Mouse (Mus musculus): ENCODE measurements at regions not wholly inside any gene's neighbourhood (a gene's known extent, or its start where the extent isn't known, plus 50 kb on each side); places are given as distances from the start of the nearest gene placed in this dataset.

- Histone ChIP-seq H3K79me2 (ENCODE audit: control insufficient read depth, insufficient read depth) (no peaks in the 10 kb centered on the region), H3ac (ENCODE audit: control insufficient read depth, insufficient read length) (no peak overlapping the region), H3K27me3 (ENCODE audit: control insufficient read depth, insufficient read depth, insufficient read length) (no peaks in the 10 kb centered on the region), H3K4me2 (ENCODE audit: low read depth) (no peak overlapping the region), H3K4me3 (no peak overlapping the region), H3K36me3 (ENCODE audit: control insufficient read depth, insufficient read depth) (no peaks in the 10 kb centered on the region)
- TF ChIP-seq TCF3 (IDR thresholded peaks at IDR 0.05; ENCODE audit: insufficient read length, low read depth) (no peak), SRF (IDR thresholded peaks at IDR 0.05; ENCODE audit: control insufficient read depth, insufficient read length, low read depth) (no peak), MYOG (IDR thresholded peaks at IDR 0.05; ENCODE audit: control insufficient read depth in 1 of 3, insufficient read depth in 1 of 3, insufficient read length in 2 of 3, low read depth in 2 of 3) (no peak), E2F4 (IDR thresholded peaks at IDR 0.05; ENCODE audit: insufficient read depth) (no peak), MAX (IDR thresholded peaks at IDR 0.05; ENCODE audit: low read depth) (no peak), POLR2AphosphoS2 (IDR thresholded peaks at IDR 0.05; ENCODE audit: insufficient read length, low read depth) (no peak), TCF12 (IDR thresholded peaks at IDR 0.05; ENCODE audit: insufficient read depth, poor library complexity, severe bottlenecking) (no peak), MYOD1 (IDR thresholded peaks at IDR 0.05; ENCODE audit: control insufficient read depth in 1 of 3, insufficient read length in 2 of 3, low read depth in 2 of 3) (no peak), CEBPB (IDR thresholded peaks at IDR 0.05; ENCODE audit: insufficient read depth, poor library complexity, severe bottlenecking) (no peak), POLR2A (IDR thresholded peaks at IDR 0.05; ENCODE audit: insufficient read length, low read depth) (no peak), USF1 (IDR thresholded peaks at IDR 0.05; ENCODE audit: low read depth) (no peak), REST (IDR thresholded peaks at IDR 0.05; ENCODE audit: insufficient read depth, insufficient read length) (no peak)
Observed at GRCm38 (mm10) chr8:80253541-80253940, 195.7 kb upstream of the Hhip start.

- Histone ChIP-seq H3K27me3 (ENCODE audit: control insufficient read depth, insufficient read depth, insufficient read length) (no peaks in the 10 kb centered on the region), H3K36me3 (ENCODE audit: control insufficient read depth, insufficient read depth) (no peaks in the 10 kb centered on the region), H3ac (ENCODE audit: control insufficient read depth, insufficient read length) (no peak overlapping the region), H3K4me2 (ENCODE audit: low read depth) (no peak overlapping the region), H3K4me3 (no peak overlapping the region), H3K79me2 (ENCODE audit: control insufficient read depth, insufficient read depth) (no peaks in the 10 kb centered on the region)
- no peak for TF ChIP-seq TCF12 (IDR thresholded peaks at IDR 0.05; ENCODE audit: insufficient read depth, poor library complexity, severe bottlenecking)
- no peak for TF ChIP-seq USF1 (IDR thresholded peaks at IDR 0.05; ENCODE audit: low read depth)
- TF ChIP-seq MYOD1 (IDR thresholded peaks at IDR 0.05; ENCODE audit: control insufficient read depth in 1 of 3, insufficient read length in 2 of 3, low read depth in 2 of 3): no peak
- no peak for TF ChIP-seq MAX (IDR thresholded peaks at IDR 0.05; ENCODE audit: low read depth)
- TF ChIP-seq TCF3 (IDR thresholded peaks at IDR 0.05; ENCODE audit: insufficient read length, low read depth): no peak
Observed at GRCm38 (mm10) chr8:80251595-80251994, 193.8 kb upstream of the Hhip start.

GRCm38 (mm10) chr8:80250305-80251161 is 192.7 kb upstream of the Hhip start:
- TF ChIP-seq MYOD1 (IDR thresholded peaks at IDR 0.05; ENCODE audit: control insufficient read depth in 1 of 3, insufficient read length in 2 of 3, low read depth in 2 of 3) (no peak), POLR2A (IDR thresholded peaks at IDR 0.05; ENCODE audit: insufficient read length, low read depth) (no peak), CEBPB (IDR thresholded peaks at IDR 0.05; ENCODE audit: insufficient read depth, poor library complexity, severe bottlenecking) (no peak)
- Histone ChIP-seq H3ac (ENCODE audit: control insufficient read depth, insufficient read length) (no peak overlapping the region), H3K36me3 (ENCODE audit: control insufficient read depth, insufficient read depth) (no peaks in the 10 kb centered on the region), H3K27me3 (ENCODE audit: control insufficient read depth, insufficient read depth, insufficient read length) (no peaks in the 10 kb centered on the region), H3K4me2 (ENCODE audit: low read depth) (no peak overlapping the region), H3K4me3 (no peak overlapping the region), H3K79me2 (ENCODE audit: control insufficient read depth, insufficient read depth) (no peaks in the 10 kb centered on the region)

GRCm38 (mm10) chr8:80249762-80250161 is 192.0 kb upstream of the Hhip start:
- Histone ChIP-seq H3K4me2 (ENCODE audit: low read depth) (no peak overlapping the region), H3K36me3 (ENCODE audit: control insufficient read depth, insufficient read depth) (no peaks in the 10 kb centered on the region), H3K4me3 (no peak overlapping the region), H3K79me2 (ENCODE audit: control insufficient read depth, insufficient read depth) (no peaks in the 10 kb centered on the region), H3ac (ENCODE audit: control insufficient read depth, insufficient read length) (no peak overlapping the region), H3K27me3 (ENCODE audit: control insufficient read depth, insufficient read depth, insufficient read length) (no peaks in the 10 kb centered on the region)
- TF ChIP-seq MYOD1 (IDR thresholded peaks at IDR 0.05; ENCODE audit: control insufficient read depth in 1 of 3, insufficient read length in 2 of 3, low read depth in 2 of 3): no peak
- no peak for TF ChIP-seq REST (IDR thresholded peaks at IDR 0.05; ENCODE audit: insufficient read depth, insufficient read length)
- TF ChIP-seq MAX (IDR thresholded peaks at IDR 0.05; ENCODE audit: low read depth): no peak
- TF ChIP-seq USF1 (IDR thresholded peaks at IDR 0.05; ENCODE audit: low read depth): no peak
- no peak for TF ChIP-seq SRF (IDR thresholded peaks at IDR 0.05; ENCODE audit: control insufficient read depth, insufficient read length, low read depth)
- TF ChIP-seq MYOG (IDR thresholded peaks at IDR 0.05; ENCODE audit: control insufficient read depth in 1 of 3, insufficient read depth in 1 of 3, insufficient read length in 2 of 3, low read depth in 2 of 3): no peak
- TF ChIP-seq POLR2AphosphoS2 (IDR thresholded peaks at IDR 0.05; ENCODE audit: insufficient read length, low read depth): no peak
- no peak for TF ChIP-seq TCF3 (IDR thresholded peaks at IDR 0.05; ENCODE audit: insufficient read length, low read depth)
- no peak for TF ChIP-seq CEBPB (IDR thresholded peaks at IDR 0.05; ENCODE audit: insufficient read depth, poor library complexity, severe bottlenecking)
- no peak for TF ChIP-seq E2F4 (IDR thresholded peaks at IDR 0.05; ENCODE audit: insufficient read depth)
- TF ChIP-seq POLR2A (IDR thresholded peaks at IDR 0.05; ENCODE audit: insufficient read length, low read depth): no peak
- no peak for TF ChIP-seq TCF12 (IDR thresholded peaks at IDR 0.05; ENCODE audit: insufficient read depth, poor library complexity, severe bottlenecking)

GRCm38 (mm10) chr8:80239879-80240278 is 182.1 kb upstream of the Hhip start:
- Histone ChIP-seq H3K36me3 (ENCODE audit: control insufficient read depth, insufficient read depth) (no peaks in the 10 kb centered on the region), H3K27me3 (ENCODE audit: control insufficient read depth, insufficient read depth, insufficient read length) (no peaks in the 10 kb centered on the region), H3K4me3 (no peak overlapping the region), H3K79me2 (ENCODE audit: control insufficient read depth, insufficient read depth) (no peaks in the 10 kb centered on the region), H3K4me2 (ENCODE audit: low read depth) (no peak overlapping the region), H3ac (ENCODE audit: control insufficient read depth, insufficient read length) (no peak overlapping the region)
- TF ChIP-seq POLR2AphosphoS2 (IDR thresholded peaks at IDR 0.05; ENCODE audit: insufficient read length, low read depth) (no peak), REST (IDR thresholded peaks at IDR 0.05; ENCODE audit: insufficient read depth, insufficient read length) (no peak), MAX (IDR thresholded peaks at IDR 0.05; ENCODE audit: low read depth) (no peak), USF1 (IDR thresholded peaks at IDR 0.05; ENCODE audit: low read depth) (no peak), MYOD1 (IDR thresholded peaks at IDR 0.05; ENCODE audit: control insufficient read depth in 1 of 3, insufficient read length in 2 of 3, low read depth in 2 of 3) (no peak), CEBPB (IDR thresholded peaks at IDR 0.05; ENCODE audit: insufficient read depth, poor library complexity, severe bottlenecking) (no peak), MYOG (IDR thresholded peaks at IDR 0.05; ENCODE audit: control insufficient read depth in 1 of 3, insufficient read depth in 1 of 3, insufficient read length in 2 of 3, low read depth in 2 of 3) (no peak), TCF12 (IDR thresholded peaks at IDR 0.05; ENCODE audit: insufficient read depth, poor library complexity, severe bottlenecking) (no peak), E2F4 (IDR thresholded peaks at IDR 0.05; ENCODE audit: insufficient read depth) (no peak), POLR2A (IDR thresholded peaks at IDR 0.05; ENCODE audit: insufficient read length, low read depth) (no peak), SRF (IDR thresholded peaks at IDR 0.05; ENCODE audit: control insufficient read depth, insufficient read length, low read depth) (no peak), TCF3 (IDR thresholded peaks at IDR 0.05; ENCODE audit: insufficient read length, low read depth) (no peak)
